Mouse (Mus musculus) embryo, embryonic 10 days (tissue): ENCODE data around the gene Wdr93.
A peak's percentile ranks its signal among the peaks of the same experiment; 100 is the strongest.

Source experiments
- DNase-seq: peaks from one replicate; pipeline ENCODE4 v3.0.0-alpha.2; 2015; ENCODE audit warnings: low spot score

Wdr93 gene

GRCm38 (mm10) chr7:79742659-79743536, at the start of gene Wdr93, which contains the start of gene Pex11a:
Gene Wdr93 (plus strand): TSS chr7:79743163.
Gene Pex11a (minus strand): TSS chr7:79743131.
- DNase-seq: peak; percentile 90

GRCm38 (mm10) chr7:79696495-79696894, 46.5 kb upstream of the Wdr93 start:
- DNase-seq: no peak

GRCm38 (mm10) chr7:79702755-79703154, 40.2 kb upstream of the Wdr93 start:
- no peak for DNase-seq

- DNase-seq: no peak
Measured at GRCm38 (mm10) chr7:79705210-79705609, 37.8 kb upstream of the Wdr93 start.

- peak; percentile 84 for DNase-seq
Measured at GRCm38 (mm10) chr7:79710130-79710607, 32.8 kb upstream of the Wdr93 start.

- DNase-seq: no peak
Measured at GRCm38 (mm10) chr7:79710831-79711230, 32.1 kb upstream of the Wdr93 start.

GRCm38 (mm10) chr7:79715187-79715981, 27.6 kb upstream of the Wdr93 start, which contains the start of gene Kif7:
Gene Kif7 (minus strand): TSS chr7:79715720.
- DNase-seq: peak; percentile 83

GRCm38 (mm10) chr7:79721386-79721977, 21.5 kb upstream of the Wdr93 start:
- DNase-seq: peak; percentile 72

GRCm38 (mm10) chr7:79727091-79727490, 15.9 kb upstream of the Wdr93 start:
- DNase-seq: peak; percentile 85

- peak; percentile 85 for DNase-seq
Measured at GRCm38 (mm10) chr7:79728219-79728618, 14.7 kb upstream of the Wdr93 start.

- DNase-seq: peak; percentile 83
Measured at GRCm38 (mm10) chr7:79729169-79729568, 13.8 kb upstream of the Wdr93 start.

GRCm38 (mm10) chr7:79729743-79730370, 13.1 kb upstream of the Wdr93 start:
- peak; percentile 20 for DNase-seq

GRCm38 (mm10) chr7:79731438-79731837, 11.5 kb upstream of the Wdr93 start:
- DNase-seq: no peak

- DNase-seq: no peak
Measured at GRCm38 (mm10) chr7:79732622-79733021, 10.3 kb upstream of the Wdr93 start, which contains the start of gene Plin1. Gene Plin1 (minus strand): TSS chr7:79732903.

GRCm38 (mm10) chr7:79734563-79734962, 8.4 kb upstream of the Wdr93 start:
- DNase-seq: no peak

GRCm38 (mm10) chr7:79736511-79736910, 6.5 kb upstream of the Wdr93 start:
- DNase-seq: no peak

- DNase-seq: no peak
Measured at GRCm38 (mm10) chr7:79738913-79739312, 4.0 kb upstream of the Wdr93 start.

GRCm38 (mm10) chr7:79740279-79740678, 2.7 kb upstream of the Wdr93 start:
- DNase-seq: no peak

GRCm38 (mm10) chr7:79742277-79742658, 695 bp upstream of the Wdr93 start:
- no peak for DNase-seq

GRCm38 (mm10) chr7:79744051-79744450, 1.1 kb downstream of the Wdr93 start:
- no peak for DNase-seq

GRCm38 (mm10) chr7:79744585-79744984, 1.6 kb downstream of the Wdr93 start:
- no peak for DNase-seq

- no peak for DNase-seq
Measured at GRCm38 (mm10) chr7:79747659-79748058, 4.7 kb downstream of the Wdr93 start.
